Mouse (Mus musculus): Measurements from ENCODE around the gene 2210407C18Rik. TPM values are rescaled to one million over a fixed set of nuclear protein-coding genes. Genes with fewer than 3 reads are reported as not detected.
A peak's percentile ranks its signal among the peaks of the same experiment; 100 is the strongest.

2210407C18Rik gene
- not detected for polyA plus RNA-seq (2017; shearing (Covaris generic))

- ATAC-seq = no peak
Observed at GRCm38 (mm10) chr11:58615975-58616374, at the start of gene 2210407C18Rik. 2210407C18Rik (minus strand) TSS chr11:58616075.

DNA sequence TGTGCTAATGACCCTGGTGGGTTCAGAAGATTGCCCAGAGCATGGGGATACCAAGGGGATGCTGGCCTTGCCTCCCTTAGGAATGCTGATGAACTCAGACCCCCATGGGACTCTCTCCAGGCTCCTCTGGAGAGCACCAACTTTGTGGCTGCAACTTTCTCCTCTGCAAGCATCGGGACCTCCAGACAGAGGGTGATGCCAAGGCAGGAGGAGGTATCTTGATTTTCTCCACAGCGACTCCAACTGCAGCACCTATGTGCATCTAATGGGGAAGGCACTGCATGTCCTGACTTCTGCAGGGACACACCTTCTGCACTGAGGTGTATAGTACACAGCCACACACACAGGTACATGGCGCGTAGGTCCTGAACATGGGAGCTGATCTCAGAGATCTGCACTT, 42.7 kb upstream of the 2210407C18Rik start, which contains the start of gene Olfr322:
TSS of gene Olfr322 (plus strand) at position 187 of the 400 bp plus-strand sequence.
- ATAC-seq = no peak

GRCm38 (mm10) chr11:58655151-58655550, 39.3 kb upstream of the 2210407C18Rik start:
- ATAC-seq = no peak

GRCm38 (mm10) chr11:58643350-58643749, 27.5 kb upstream of the 2210407C18Rik start:
- ATAC-seq = no peak

DNA sequence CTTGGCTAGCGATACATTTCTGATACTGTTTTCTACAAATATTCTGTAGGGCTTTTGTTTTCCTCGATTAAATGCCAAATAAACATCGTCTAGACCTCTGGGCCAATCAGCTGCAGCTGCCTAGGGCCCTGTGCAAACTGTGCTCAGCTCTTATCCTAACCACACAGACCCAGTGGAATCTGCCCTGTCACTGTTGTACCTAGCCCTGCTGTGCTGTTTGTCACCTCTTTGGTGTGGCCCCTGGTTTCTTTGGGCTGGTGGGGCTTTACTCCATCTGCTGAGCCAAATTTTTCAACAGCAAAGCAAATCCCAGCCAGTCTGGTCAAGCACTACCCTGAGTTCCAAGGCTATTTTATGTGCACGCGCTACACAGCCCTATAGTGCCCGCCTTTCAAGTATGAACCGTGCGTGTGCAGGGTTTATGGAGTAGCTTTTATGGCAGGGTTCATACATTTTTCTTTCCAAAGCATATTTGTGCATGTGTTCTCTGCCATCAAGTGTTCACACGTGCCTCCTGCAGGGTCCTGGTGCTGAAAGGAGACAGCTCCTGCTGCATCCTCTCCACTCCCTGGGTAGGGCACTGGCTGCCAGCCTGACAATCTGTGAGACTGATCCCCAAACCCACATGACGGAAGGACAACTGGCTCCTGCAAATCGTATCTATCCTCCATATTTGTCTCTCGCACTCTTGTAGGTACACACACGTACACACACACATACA, 25.9 kb upstream of the 2210407C18Rik start:
- ATAC-seq = no peak

- ATAC-seq = peak; percentile 8
Observed at GRCm38 (mm10) chr11:58641057-58641456, 25.2 kb upstream of the 2210407C18Rik start.

- ATAC-seq = no peak
Observed at GRCm38 (mm10) chr11:58640272-58640867, 24.5 kb upstream of the 2210407C18Rik start, which contains the start of gene Trim58. Trim58 (plus strand) TSS chr11:58640465.

DNA sequence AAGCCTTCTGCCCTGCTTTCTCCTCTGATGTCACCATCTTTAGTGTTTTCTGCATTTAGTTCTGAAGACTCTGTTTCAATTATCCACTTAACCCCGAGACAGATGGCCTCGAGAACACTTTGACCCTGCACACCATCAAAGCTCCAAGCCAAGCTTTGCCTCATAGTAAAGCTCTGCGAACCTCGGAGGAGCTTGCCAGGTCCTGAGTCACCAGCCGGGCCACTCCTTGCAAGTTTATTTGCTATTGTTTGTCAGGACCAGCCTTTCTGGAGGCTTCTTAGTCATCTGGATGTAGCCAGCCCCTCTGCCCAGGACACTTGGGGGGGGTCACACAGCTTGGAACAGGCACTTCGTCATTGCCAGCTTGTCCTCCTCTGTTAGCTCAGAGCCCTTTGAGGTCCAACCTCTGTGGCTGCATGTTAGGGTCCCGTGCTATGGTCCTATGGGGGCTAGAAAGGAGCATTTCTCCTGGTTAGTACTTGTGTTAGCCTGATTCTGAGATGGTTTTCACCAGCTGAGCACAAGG, 22.4 kb upstream of the 2210407C18Rik start:
- ATAC-seq = no peak

GRCm38 (mm10) chr11:58636376-58636977, 20.6 kb upstream of the 2210407C18Rik start:
- no peak for ATAC-seq

DNA sequence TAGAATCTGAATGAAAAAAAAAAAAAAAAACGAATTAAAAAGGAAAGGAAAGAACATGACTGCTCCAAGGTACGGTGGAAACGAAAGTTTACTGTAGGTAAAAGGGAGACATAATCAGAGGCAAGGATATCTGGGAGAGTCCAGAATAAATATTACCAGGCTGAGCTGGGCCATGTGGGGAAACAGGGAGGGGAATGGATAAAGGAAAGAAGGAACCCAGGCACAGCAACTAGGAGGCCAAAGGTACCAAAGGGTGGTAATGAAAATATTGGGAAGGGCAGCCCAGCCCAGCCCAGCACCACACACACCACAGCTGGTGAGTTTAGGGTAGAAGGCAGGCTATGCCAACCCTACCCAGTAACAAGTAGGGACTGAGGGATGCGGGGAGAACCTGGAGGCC, 19.0 kb upstream of the 2210407C18Rik start:
- no peak for ATAC-seq

DNA sequence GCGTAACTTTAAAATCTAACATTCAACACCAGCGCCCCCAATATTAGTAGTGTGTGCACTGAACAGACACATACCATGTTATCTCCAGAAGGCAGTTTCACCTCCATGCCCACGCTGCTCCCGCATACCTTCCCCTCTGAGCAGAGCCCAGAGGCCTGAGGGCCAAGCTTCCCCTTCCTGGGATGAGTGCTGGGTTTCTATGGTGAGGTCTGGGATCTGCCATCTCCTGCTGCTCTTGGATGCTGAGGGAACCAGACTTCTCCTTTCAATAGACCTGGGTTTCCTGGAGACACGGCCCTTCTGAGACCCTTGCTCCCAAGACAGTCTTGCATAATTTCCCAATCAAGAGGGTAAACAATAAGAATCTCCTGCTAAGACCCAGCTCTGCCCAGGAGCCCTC, 14.5 kb upstream of the 2210407C18Rik start, which contains the start of gene Olfr323:
TSS of gene Olfr323 (minus strand) at position 101 of the 400 bp plus-strand sequence.
- ATAC-seq = no peak

DNA sequence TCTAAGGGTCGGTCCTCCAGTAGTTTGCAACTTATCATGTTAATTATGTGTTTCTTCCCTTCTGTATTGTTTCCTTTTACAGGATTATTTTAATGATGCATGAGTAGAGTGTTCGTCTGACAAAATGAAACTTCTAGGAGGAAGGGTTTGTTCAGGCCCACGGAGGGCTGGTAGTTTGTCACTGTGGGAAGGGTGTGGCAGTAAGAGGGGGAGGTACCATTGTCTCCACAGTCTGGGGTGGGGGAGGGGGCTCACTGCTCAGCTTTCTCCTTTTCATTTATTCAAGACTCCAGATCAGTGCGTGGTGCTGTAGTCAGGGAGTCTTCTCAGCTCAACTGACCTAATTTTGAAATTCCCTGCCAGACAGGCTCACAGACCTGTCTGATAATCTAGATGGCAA, 10.3 kb upstream of the 2210407C18Rik start:
- no peak for ATAC-seq

DNA sequence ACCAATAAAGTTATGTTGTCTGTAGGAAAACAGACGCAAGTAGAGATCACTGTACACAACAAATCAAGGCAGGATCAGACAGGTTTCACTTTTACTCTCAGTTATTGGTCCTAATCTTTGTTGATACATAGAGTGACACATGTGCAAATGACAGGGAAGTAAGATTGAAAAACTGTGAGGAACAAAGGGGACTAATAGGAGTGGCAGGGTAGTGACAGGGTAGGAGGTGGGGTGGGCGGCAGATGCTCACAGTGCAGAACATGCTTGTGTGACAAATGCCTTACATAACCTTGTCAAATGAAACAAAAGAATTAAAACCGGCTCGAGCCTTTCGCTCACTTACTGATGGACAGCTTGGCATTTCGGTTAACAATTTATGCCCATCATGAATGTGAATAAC, 2.9 kb upstream of the 2210407C18Rik start:
- ATAC-seq = no peak

GRCm38 (mm10) chr11:58618369-58618768, 2.5 kb upstream of the 2210407C18Rik start:
- ATAC-seq = no peak

- no peak for ATAC-seq
Observed at GRCm38 (mm10) chr11:58614526-58614925, 1.3 kb downstream of the 2210407C18Rik start.

DNA sequence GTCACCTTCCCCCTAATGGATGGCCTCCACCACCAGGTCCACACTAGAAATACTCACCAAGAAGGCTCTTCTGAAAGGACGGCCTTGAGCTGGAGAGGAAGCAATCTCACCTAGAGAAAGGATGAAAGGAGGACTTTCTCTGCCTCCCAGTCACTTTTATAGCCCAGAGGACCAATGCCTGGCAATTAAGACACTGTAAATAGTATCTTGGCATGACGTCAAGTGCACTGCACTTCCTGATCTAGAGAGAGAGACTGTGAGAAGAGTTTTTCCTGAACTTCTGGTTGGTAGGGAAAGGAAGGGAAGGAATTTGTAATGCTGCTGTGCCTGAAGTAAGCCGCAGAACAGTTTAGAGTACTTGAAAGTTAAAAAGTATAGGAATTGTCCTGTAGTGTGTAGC, 2.5 kb downstream of the 2210407C18Rik start:
- ATAC-seq = no peak

DNA sequence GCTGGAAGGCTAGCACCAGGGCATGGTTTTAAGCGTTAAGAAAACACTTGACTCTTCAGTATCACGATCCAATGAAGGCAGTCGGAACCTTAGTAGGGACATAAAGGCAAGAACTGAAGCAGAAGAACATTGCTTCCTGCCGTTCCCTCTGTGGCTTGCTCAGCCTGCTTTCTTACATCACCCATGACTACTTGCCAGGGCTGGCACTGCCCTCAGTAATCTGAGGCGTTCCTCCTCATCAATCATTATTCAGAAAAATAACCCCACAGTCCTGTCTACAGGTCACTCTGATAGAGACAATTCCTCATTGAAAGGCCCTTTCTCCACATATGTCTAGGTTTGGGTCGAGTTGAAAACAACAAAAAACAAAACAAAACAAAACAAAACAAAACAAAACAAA, 8.8 kb downstream of the 2210407C18Rik start:
- ATAC-seq = no peak

GRCm38 (mm10) chr11:58606177-58606919, 9.5 kb downstream of the 2210407C18Rik start:
- ATAC-seq = no peak

DNA sequence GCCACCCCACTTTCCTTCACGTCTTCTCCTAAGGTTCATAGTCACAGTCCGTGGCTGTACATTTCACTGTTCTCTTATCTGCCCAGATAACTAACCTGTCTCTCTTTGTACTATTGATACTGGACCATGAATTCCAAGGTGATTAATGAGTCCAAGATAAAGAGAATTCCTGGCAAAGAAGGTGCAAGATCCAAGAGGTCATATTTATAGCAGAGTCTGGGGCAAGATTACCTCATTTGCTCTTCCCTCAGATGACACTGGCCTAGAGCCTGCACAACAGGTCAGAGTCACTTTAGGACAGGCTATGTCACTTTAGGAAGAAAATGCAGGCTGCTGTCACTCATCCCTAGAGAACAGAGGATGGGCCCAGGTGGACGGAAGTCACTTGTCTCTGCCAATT, 10.6 kb downstream of the 2210407C18Rik start:
- no peak for ATAC-seq

DNA sequence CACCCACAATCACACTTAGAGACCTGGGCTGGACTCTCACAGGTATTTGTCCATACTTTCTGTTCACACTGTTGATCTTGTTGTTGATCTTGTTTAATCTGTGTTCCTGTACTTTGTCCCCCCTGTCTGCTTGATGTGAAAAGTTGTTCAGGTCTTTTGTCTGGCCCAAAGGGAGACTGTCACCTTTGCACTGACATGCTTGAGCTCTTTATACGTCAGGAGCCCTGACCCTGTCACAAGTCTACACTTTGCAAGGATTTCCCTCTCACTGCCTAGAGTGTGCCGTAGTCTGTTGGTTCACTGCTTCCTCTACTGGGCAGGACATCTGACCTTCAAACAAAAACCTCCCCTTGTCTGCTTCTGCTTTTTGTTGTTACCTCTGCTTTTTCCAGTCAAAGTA, 11.2 kb downstream of the 2210407C18Rik start:
- ATAC-seq = no peak

GRCm38 (mm10) chr11:58602800-58603560, 12.9 kb downstream of the 2210407C18Rik start:
- ATAC-seq = no peak

DNA sequence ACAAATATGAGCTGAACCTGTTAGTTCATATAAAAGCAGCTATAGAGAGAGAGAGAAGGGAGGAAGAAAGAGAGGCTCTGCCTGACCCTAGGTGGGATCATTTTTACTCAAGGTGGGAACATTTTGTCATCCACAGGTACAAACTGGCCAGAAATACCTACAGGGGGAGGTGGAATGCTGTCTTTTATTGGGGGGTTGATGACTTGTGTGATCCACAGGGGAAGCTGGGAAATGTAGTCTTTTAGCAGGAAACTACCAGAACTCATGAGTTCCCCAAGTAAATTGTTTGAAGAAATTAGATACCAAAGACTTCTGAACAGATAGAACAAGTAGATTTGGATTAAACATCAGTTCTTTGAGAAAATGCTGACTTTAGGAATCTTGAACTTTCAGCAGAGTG, 13.8 kb downstream of the 2210407C18Rik start:
- ATAC-seq = no peak
